Mouse (Mus musculus): Measurements from ENCODE around the gene E030018B13Rik. TPM values are rescaled to one million over a fixed set of nuclear protein-coding genes. Genes with fewer than 3 reads are reported as not detected.

E030018B13Rik gene
- polyA plus RNA-seq, 1 experiment, result not detected

DNA sequence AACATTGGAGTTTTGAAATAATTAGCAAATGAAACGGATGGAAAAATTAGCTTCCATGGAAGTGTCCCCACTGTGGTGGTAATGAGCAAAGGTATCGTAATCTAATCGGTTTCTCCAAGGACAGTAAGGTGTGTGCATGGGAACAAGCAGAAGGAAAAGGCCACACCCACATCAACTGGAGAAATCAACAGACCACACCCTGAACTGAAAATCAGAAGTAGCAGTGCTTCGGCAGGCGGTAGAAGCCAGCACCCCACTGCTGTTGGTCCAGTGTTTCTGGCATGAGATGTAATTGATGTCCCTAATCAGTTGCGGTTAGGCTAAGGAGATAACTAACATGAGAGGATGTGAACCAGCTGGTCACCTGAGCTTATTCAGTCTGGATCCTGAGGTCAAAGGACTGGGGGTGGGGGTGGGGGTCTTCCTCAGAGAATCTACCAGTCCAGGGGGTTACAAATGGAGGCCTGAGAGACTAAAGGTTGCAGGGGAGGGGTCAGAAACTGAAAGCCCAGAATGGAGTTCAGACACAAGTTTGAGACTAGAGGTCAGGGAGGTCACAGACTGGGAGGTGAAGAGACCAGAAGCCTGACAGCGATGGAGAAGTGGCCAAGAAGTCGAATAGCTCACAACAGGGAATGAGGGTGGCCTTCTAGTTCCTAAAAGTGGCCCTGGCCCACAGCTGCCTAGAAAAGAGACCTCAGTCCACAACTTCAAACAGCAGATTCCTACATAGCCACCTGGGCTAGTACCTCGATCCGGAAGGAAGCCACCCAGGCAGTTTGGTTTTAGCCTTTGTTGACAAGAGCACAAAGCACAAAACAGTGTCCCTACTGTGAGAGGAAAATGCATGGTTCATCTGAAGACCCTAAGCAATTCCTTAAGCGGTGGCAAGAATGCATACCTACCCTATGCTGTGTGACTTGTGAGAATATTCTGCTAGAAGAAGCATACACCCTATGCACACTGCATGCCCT, 31.1 kb downstream of the E030018B13Rik start:
- H3K27me3 ChIP-seq (ENCODE audit: control insufficient read depth, insufficient read depth, low read length), result no peaks in the 10 kb centered on the region

GRCm38 (mm10) chr7:63949176-63949575, 32.5 kb downstream of the E030018B13Rik start:
- no peaks in the 10 kb centered on the region for H3K36me3 ChIP-seq (ENCODE audit: control insufficient read depth, insufficient read depth, low read length)
- H3K27me3 ChIP-seq (ENCODE audit: control insufficient read depth, insufficient read depth, low read length), result no peaks in the 10 kb centered on the region
- TF ChIP-seq POLR2A (IDR thresholded peaks at IDR 0.05; ENCODE audit: low read depth, low read length) (no peak), CTCF (IDR thresholded peaks at IDR 0.05; ENCODE audit: extremely low read depth, insufficient read length, insufficient replicate concordance, low read depth, low read length) (no peak)
- no peak overlapping the region for H3K4me3 ChIP-seq (ENCODE audit: low read depth, low read length)
- WGBS, result 73% methylated on average over 3 of the region's 3 CpGs
- H3K4me1 ChIP-seq (ENCODE audit: control insufficient read depth, insufficient read depth, insufficient read length, low read length), result peaks cover 30% of the 10 kb centered on the region; the same call in 1 of the 2 replicates
- H3K27ac ChIP-seq (ENCODE audit: insufficient read depth, low read depth, low read length), result no peak overlapping the region

More for the DNA sequence above, 31.1 kb downstream of the E030018B13Rik start:
- Histone ChIP-seq H3K4me1 (ENCODE audit: control insufficient read depth, insufficient read depth, insufficient read length, low read length) (peaks cover 29% of the 10 kb centered on the region; the same call in 1 of the 2 replicates), H3K36me3 (ENCODE audit: control insufficient read depth, insufficient read depth, low read length) (no peaks in the 10 kb centered on the region), H3K27ac (ENCODE audit: insufficient read depth, low read depth, low read length) (peak overlapping the region; percentile 37; the same call in 1 of the 2 replicates), H3K4me3 (ENCODE audit: low read depth, low read length) (no peak overlapping the region)
- WGBS, result 40% methylated on average over 11 of the region's 11 CpGs
- no peak for TF ChIP-seq POLR2A (IDR thresholded peaks at IDR 0.05; ENCODE audit: low read depth, low read length)
- TF ChIP-seq CTCF (IDR thresholded peaks at IDR 0.05; ENCODE audit: extremely low read depth, insufficient read length, insufficient replicate concordance, low read depth, low read length), result no peak

- no peak overlapping the region for H3K4me3 ChIP-seq (ENCODE audit: low read depth, low read length)
- no peak for TF ChIP-seq POLR2A (IDR thresholded peaks at IDR 0.05; ENCODE audit: low read depth, low read length)
- H3K36me3 ChIP-seq (ENCODE audit: control insufficient read depth, insufficient read depth, low read length), result no peaks in the 10 kb centered on the region
- no peak overlapping the region for H3K27ac ChIP-seq (ENCODE audit: insufficient read depth, low read depth, low read length)
- no peaks in the 10 kb centered on the region for H3K27me3 ChIP-seq (ENCODE audit: control insufficient read depth, insufficient read depth, low read length)
- H3K4me1 ChIP-seq (ENCODE audit: control insufficient read depth, insufficient read depth, insufficient read length, low read length), result peaks cover 39% of the 10 kb centered on the region; the same call in 1 of the 2 replicates
- WGBS, result 81% methylated on average over 10 of the region's 10 CpGs
Observed at GRCm38 (mm10) chr7:63950931-63951607, 34.4 kb downstream of the E030018B13Rik start.

DNA sequence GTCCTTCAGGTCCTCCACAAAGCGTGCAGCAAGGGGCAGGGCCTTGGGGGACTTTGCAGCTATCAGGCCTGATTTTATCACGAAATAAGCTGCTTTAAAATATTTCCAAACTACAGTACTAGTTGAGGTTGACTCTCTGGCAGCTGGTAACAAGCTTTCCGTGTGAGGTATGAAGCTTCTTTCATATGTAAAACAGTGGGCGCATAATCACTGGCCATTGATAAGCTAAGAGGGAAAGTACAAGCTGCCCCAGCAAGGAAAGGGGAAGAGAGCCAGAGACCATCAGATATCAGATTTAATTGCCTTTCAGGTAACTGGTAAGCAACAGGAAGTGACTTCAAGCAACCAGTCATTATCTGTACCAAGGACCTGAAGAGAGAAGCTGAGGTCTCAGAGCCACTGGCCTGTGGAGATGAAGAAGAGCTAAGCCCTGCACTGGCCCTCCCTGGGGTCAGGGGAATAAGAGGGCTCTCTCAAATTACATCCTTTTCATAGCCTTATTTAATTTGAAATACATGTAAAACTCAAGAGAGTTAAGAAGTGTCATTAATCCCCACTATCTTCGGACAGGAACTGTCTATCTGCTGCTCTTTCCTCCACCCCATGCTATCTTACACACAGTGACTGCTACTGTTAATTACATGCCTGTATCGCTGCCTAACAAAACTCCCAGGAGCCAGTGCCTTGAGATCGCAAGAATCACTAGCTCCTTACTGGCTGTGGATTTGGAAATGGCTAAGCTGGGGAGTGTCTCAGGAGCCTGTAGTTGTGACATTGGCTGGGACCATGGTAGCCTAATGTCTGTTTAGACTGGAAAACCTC, 35.6 kb downstream of the E030018B13Rik start:
- H3K4me1 ChIP-seq (ENCODE audit: control insufficient read depth, insufficient read depth, insufficient read length, low read length), result peaks cover 44% of the 10 kb centered on the region; the same call in 1 of the 2 replicates
- TF ChIP-seq POLR2A (IDR thresholded peaks at IDR 0.05; ENCODE audit: low read depth, low read length), result no peak
- no peak for TF ChIP-seq CTCF (IDR thresholded peaks at IDR 0.05; ENCODE audit: extremely low read depth, insufficient read length, insufficient replicate concordance, low read depth, low read length)
- WGBS, result 50% methylated on average over 7 of the region's 7 CpGs
- no peaks in the 10 kb centered on the region for H3K27me3 ChIP-seq (ENCODE audit: control insufficient read depth, insufficient read depth, low read length)
- H3K36me3 ChIP-seq (ENCODE audit: control insufficient read depth, insufficient read depth, low read length), result no peaks in the 10 kb centered on the region
- no peak overlapping the region for H3K4me3 ChIP-seq (ENCODE audit: low read depth, low read length)
- H3K27ac ChIP-seq (ENCODE audit: insufficient read depth, low read depth, low read length), result peak overlapping the region; percentile 20; the same call in 1 of the 2 replicates

GRCm38 (mm10) chr7:63955440-63955839, 38.8 kb downstream of the E030018B13Rik start:
- H3K27me3 ChIP-seq (ENCODE audit: control insufficient read depth, insufficient read depth, low read length), result no peaks in the 10 kb centered on the region
- TF ChIP-seq CTCF (IDR thresholded peaks at IDR 0.05; ENCODE audit: extremely low read depth, insufficient read length, insufficient replicate concordance, low read depth, low read length) (no peak), POLR2A (IDR thresholded peaks at IDR 0.05; ENCODE audit: low read depth, low read length) (no peak)
- 53% methylated on average over 2 of the region's 2 CpGs for WGBS

DNA sequence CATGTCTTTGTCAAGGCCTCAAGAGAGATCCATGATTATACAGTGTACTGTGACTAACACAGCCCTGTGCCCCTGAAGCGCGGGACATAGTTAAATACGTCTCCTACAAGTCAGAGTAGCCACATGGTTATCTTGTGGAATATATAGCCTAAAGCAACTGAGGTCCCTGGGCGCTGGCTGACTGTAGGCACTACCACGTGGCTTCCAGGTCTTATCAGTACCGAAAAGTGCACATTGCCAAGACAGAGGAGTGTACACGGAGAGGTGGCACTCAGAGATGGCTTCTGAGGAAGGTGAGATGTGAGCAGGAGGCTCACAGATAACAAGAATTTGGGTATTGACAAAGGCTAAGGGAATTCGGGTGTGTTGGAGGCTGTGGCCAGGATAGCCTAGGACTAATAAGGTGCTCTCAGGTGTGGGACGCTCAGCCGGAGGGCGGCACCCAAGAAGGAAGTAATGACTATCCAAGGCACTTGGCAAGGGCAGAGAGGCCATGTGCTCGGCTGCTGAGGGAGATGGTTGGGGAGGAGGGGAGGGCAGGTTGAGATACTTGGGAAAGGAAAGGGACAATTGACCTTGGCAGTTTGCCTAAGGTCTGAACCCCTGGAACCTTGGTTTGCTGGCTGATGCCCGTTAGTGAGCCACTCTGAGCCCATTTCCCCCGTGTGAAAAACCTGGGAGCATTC, 39.6 kb downstream of the E030018B13Rik start:
- 27% methylated on average over 14 of the region's 14 CpGs for WGBS
- Histone ChIP-seq H3K27ac (ENCODE audit: insufficient read depth, low read depth, low read length) (peak overlapping the region; percentile 34), H3K4me3 (ENCODE audit: low read depth, low read length) (no peak overlapping the region), H3K36me3 (ENCODE audit: control insufficient read depth, insufficient read depth, low read length) (no peaks in the 10 kb centered on the region), H3K4me1 (ENCODE audit: control insufficient read depth, insufficient read depth, insufficient read length, low read length) (peaks cover 33% of the 10 kb centered on the region; the same call in 1 of the 2 replicates), H3K27me3 (ENCODE audit: control insufficient read depth, insufficient read depth, low read length) (no peaks in the 10 kb centered on the region)
- 0 out of 2 replicates have a peak, but pooled peaks have one; percentile 22 for TF ChIP-seq POLR2A (IDR thresholded peaks at IDR 0.05; ENCODE audit: low read depth, low read length)
- no peak for TF ChIP-seq CTCF (IDR thresholded peaks at IDR 0.05; ENCODE audit: extremely low read depth, insufficient read length, insufficient replicate concordance, low read depth, low read length)

More at GRCm38 (mm10) chr7:63955440-63955839, 38.8 kb downstream of the E030018B13Rik start:
- no peak overlapping the region for H3K4me3 ChIP-seq (ENCODE audit: low read depth, low read length)
- H3K4me1 ChIP-seq (ENCODE audit: control insufficient read depth, insufficient read depth, insufficient read length, low read length), result peaks cover 35% of the 10 kb centered on the region; the same call in 1 of the 2 replicates
- no peaks in the 10 kb centered on the region for H3K36me3 ChIP-seq (ENCODE audit: control insufficient read depth, insufficient read depth, low read length)
- H3K27ac ChIP-seq (ENCODE audit: insufficient read depth, low read depth, low read length), result peak overlapping the region; percentile 34; the same call in 1 of the 2 replicates
